Mouse (Mus musculus) cerebellum, adult 8-10 months (tissue): ENCODE measurements around the gene Ssbp3.

Source experiments
- DNase-seq: peaks from one replicate; pipeline ENCODE4 v3.0.0; 2022

Gene Ssbp3

GRCm38 (mm10) chr4:106910201-106911172 is at the start of gene Ssbp3:
Gene Ssbp3 (plus strand): TSS chr4:106910701.
- DNase-seq: peak; percentile 75

GRCm38 (mm10) chr4:106861871-106862270 is 48.6 kb upstream of the Ssbp3 start:
- no peak for DNase-seq

- DNase-seq: no peak
These were observed 48.2 kb upstream of the Ssbp3 start for GRCm38 (mm10) chr4:106862317-106862716.

- DNase-seq: no peak
These were observed 47.6 kb upstream of the Ssbp3 start for GRCm38 (mm10) chr4:106862767-106863370.

- DNase-seq: no peak
These were observed 44.9 kb upstream of the Ssbp3 start for GRCm38 (mm10) chr4:106865415-106866110.

- no peak for DNase-seq
These were observed 44.1 kb upstream of the Ssbp3 start for GRCm38 (mm10) chr4:106866381-106866780.

DNA sequence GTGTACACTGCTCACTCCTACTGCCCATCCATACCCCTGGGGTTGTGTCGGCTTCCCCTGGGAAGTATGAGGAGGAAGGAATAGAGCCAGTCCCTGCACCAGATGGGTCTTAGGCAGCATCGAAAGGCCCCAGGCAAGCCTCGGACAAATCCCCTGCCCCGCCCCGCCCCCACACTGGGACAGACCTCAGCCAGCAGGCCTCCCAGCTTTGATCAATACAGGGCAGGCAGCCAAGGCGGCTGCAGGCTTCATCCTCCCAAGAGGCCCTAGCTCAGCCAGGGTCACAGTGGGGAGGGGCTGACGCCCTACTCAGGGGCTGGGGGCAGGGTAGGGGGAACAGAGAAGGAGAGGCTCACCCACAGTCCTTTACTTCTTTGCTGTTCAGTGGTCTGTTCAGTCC is 43.7 kb upstream of the Ssbp3 start:
- no peak for DNase-seq

DNA sequence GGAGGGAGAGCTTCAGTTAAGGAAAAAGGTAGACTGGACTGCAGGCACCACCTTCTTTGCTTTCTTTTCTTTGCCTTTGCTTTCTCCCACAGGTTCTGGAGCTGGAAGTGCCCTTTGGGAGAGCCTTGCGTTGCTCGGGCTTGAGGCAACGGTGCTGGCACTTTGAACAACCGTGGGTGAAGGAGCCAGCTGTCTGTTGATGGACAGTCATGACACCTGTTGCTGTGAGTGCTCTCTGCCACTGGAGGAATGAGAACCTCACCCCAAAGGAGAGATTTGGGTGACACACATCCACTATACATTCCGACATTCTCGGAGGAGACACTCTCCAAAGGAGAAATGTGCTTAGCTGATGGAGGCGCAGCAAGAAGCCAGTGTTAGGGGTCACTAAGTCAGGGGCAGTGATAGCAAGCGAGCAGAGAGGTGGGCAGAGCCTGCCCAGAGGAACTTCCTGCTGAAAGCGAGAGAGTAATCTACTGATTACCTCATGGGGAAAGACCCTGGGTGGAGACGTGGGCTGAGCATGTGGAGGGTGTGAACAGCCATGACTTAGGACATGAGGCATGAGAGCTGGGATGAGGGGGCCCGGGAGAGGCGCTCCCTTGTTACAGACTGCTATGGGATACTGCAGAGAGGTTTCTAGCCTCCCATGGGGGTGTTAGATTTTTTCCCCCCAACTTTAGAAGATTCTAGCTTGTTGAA is 41.6 kb upstream of the Ssbp3 start:
- DNase-seq: no peak

- no peak for DNase-seq
These were observed 41.0 kb upstream of the Ssbp3 start for GRCm38 (mm10) chr4:106869539-106869951.

GRCm38 (mm10) chr4:106870556-106870955 is 39.9 kb upstream of the Ssbp3 start:
- no peak for DNase-seq

DNA sequence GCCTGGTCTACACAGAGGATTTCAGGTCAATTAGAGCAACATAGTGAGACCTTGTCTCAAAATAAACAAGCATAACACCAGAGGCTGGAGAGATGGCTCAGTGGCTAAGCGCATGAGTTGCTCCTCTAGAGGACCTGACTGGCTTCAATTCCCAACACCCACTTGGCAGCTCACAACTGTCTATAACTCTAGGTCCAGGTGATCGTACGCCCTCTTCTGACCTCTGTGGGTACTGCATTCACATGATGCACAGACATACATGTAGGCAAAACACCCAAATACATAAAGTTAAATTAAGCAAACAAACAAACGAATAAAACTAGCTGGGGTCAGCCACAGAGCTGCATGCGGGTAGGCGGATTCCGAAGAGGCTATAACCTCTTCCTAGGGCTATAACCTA is 36.0 kb upstream of the Ssbp3 start:
- no peak for DNase-seq

DNA sequence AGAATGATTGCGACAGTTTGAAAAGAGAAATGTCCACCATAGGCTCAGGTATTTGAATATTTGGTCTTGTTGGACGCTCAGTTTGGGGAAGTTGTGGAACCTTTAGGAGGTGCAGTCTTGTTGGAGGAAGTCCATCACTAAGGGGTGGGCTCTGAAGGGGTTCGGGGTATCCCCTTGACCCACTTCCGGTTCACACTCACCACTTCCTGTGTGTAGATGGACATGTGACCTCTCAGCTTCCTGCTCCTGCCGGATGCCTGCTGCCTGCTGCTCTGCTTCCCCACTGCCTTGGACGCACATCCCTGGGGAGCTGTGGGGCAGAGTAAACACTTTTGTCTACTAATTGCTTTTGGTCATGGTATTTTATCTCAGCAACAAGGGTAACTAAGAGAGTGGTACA is 29.4 kb upstream of the Ssbp3 start:
- no peak for DNase-seq

DNA sequence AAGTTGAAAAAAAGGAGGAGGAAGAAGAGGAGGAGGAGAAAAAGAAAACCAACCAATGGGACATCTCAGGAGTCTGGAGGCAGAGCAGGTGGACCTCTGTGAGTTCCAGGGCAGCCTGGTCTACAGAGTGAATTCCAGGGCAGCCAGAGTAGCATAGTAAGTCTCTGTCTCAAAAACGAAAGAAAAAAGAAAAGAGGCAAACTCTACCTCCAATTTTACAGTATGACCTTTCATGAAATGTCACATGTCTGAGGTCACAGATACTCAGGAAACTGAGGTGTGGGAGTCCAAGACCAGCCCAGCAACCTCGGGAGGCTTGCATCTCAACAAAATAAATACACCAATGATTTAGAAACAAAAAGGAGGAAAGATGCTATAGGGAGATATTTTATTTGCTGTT is 27.4 kb upstream of the Ssbp3 start:
- no peak for DNase-seq

DNA sequence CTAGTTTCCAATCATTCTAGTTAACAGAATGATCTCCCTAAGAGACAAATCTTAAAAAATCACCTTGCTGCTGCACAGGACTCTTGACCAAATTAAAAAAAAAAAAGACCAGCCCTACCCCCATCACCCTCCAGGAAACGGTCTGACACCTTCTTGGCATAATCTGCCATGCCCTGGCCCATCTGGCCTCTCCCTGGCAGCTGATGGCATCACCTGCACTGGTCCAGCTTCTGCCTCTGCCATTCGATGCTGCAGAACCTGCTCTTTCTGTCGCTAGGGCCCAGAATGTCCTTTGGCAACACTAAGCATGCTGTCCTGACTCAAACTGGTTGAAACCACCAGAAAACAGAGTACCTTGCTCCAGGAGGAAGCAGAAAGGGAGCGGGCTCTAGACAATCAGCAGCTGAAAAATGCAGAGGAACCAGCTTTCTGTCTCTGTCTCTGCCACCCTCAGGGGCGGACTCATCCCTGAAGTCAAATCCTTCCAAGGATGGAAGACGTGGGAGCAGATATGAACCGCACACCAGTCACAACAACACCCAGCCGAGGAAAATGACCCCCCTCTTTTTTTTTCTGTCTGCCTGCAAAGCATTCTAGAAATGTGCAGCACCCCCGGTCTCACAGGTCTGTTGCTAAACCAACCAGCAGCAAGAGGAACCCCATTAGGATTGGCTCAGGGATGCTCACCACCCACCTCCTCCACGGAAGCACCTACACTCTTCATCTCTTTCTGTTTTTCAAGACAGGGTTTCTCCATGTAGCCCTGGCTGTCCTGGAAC is 24.0 kb upstream of the Ssbp3 start:
- no peak for DNase-seq

DNA sequence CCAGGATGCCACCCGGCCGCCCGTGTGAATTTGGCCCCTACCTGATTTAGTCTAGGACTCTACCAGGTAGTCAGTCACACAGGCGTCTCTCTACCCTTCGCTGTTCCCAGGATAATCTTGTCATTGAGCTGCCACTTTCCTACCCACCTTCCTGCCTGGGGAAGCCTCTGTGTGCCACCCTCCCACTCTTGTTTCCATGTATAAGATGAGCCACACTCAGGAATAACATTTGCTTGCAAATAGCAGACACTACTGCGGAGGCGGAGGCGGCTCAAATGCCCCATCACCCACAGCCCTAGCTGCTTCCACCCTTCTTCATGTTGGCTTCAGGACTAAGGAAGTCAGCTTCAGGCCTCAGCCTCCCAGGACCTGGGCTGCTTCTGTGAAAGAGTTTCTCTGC is 14.4 kb upstream of the Ssbp3 start:
- DNase-seq: no peak

DNA sequence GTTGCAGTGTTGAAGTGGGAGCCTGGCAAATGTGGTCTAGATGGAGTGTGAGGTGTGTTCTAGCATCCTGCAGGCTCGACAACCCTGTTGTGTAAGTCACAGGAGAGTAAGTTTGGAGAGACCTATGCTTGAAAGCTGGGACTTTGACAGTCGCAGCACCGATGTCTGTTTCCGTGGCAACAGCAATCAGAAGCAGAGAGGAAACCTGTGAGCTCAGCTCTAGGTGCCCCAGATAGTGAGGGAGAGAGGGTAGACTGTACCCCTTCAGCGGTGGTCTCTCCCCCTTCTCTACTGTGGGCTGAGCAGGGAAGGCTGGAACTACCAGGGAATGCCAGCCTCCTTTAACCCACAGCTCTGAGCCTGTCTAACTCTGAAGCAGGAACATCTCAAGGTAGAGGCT is 11.6 kb upstream of the Ssbp3 start:
- DNase-seq: no peak

GRCm38 (mm10) chr4:106899471-106899870 is 11.0 kb upstream of the Ssbp3 start:
- DNase-seq: no peak

DNA sequence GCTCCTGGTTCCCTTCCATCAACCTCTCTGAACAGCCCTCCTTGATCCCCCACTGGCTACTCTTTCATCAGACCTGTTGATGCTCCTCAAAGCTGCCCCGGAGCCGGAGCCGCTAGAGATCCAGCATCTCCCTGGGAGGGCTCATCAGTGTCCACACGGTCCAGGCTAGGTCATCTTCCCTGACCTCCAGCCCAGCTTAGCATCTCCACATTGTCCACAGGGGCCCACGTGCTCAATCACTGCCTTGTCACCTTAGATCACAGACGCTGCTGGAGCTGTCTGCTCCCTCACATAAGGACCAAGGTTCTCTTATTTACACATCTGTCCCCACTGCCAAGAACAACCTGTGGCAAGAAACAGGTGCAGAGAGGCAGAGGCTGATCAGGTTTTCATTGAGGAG is 9.8 kb upstream of the Ssbp3 start:
- no peak for DNase-seq

DNA sequence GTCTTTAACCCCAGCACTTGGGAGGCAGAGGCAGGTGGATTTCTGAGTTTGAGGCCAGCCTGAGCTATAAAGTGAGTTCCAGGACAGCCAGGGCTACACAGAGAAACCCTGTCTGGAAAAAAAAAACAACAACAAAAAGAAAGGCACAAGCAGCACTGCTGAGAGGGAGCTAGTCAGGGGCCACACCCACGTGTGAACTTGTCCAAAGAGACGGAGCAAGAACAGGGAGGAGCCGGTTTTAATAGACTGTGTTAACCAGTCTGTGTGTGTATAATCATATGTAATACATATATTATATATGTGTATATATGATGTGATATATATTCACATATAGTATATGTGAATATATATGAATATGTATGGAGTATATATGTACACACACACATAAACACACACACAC is 8.9 kb upstream of the Ssbp3 start:
- no peak for DNase-seq

DNA sequence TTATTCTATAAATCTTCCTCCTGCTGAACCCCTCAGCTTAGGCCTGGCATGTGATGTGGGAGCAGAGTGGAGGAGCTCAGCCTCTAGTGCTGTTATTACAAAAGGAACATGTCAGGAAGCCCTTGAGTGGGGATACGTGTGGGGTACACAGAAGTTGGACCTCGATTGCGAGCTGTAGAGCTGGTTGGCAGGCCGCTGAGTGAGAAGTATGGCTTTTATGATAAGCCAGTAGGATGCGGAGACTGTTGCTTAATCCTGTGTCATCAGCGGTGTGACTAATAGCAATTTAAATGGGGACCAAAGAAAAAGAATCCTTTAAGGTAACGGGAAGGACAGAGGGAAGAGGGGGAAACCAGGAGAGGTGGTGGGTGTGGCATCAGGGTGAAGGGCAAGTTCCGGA is 8.3 kb upstream of the Ssbp3 start:
- DNase-seq: no peak

- DNase-seq: no peak
These were observed 4.6 kb upstream of the Ssbp3 start for GRCm38 (mm10) chr4:106905898-106906297.

DNA sequence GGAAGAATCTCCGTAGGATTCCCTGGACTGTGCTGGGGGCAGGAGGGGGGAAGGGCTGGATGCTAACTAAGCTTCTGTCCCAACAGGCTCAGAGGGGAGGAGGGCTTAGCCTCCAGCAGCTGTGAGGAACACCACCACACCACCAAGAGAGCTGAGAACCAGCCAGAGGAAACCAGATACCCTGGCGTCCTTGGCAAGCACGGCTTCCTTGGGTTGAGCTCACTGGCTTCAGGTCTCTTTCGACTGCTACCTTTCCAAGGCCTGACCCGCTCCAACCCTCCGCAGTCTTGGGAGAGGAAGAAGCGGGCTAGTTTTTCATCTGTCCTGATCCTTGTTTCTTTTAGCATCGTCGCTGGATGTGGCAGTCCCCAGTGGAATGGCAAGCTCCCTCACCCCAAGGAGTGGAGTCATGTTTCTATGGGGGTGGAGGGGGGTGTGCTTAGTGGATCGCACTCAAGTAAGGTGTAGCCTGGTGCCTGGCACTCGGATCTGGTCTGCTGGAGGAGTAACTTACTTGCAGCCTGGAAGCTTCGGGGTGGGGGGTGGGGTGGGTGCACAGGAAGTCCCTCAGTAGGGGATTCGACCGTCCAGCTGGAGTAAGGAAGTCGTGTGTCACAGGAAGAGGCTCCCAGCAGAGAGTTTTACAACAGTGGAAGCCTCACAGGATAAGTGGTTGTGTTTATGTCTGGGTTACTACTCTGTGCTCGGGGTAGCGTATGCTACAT is 2.6 kb upstream of the Ssbp3 start:
- no peak for DNase-seq
